Comparison of ENCODE assay signal across 8 mouse cellular contexts in genomic region chr3:146498989-146499388, GRCm38 (mm10). TPM values are rescaled to one million over a fixed set of nuclear protein-coding genes. Genes with fewer than 3 reads are reported as not detected.
DNase-seq lines count a peak whose midpoint lies in the region; ATAC-seq and TF ChIP-seq lines count a peak whose summit lies in the region.

No protein-coding gene starts in this region.

- peak overlapping the region; percentile 54 for H3K4me3 ChIP-seq in left cerebral cortex, adult 2 months
- peak overlapping the region; percentile 95 for H3K4me3 ChIP-seq in brown adipose tissue, adult 24 weeks (ENCODE audit: insufficient read depth, low read depth, low read length)
- peak overlapping the region; percentile 80 for H3K4me3 ChIP-seq in hindbrain, embryonic 16.5 days (ENCODE audit: low read length)
- peak overlapping the region; percentile 68 for H3K4me3 ChIP-seq in midbrain, postnatal 0 days (ENCODE audit: low read depth, low read length)

- ATAC-seq in hindbrain, embryonic 16.5 days, result no peak
- no peak for ATAC-seq in midbrain, postnatal 0 days (ENCODE audit: low FRiP score)

- H3K27ac ChIP-seq in left cerebral cortex, adult 2 months, result peak overlapping the region; percentile 73
- H3K27ac ChIP-seq in brown adipose tissue, adult 24 weeks (replicated peaks; ENCODE audit: low read depth, low read length), result peak overlapping the region; percentile 88
- peak overlapping the region; percentile 45 for H3K27ac ChIP-seq in hindbrain, embryonic 16.5 days (ENCODE audit: low read depth, low read length)
- H3K27ac ChIP-seq in midbrain, postnatal 0 days (ENCODE audit: low read depth, low read length), result peak overlapping the region; percentile 59

- H3K4me1 ChIP-seq in brown adipose tissue, adult 24 weeks (ENCODE audit: control insufficient read depth, insufficient read depth, insufficient read length, low read length), result peaks cover 10% of the 10 kb centered on the region
- H3K4me1 ChIP-seq in hindbrain, embryonic 16.5 days (ENCODE audit: control insufficient read depth, insufficient read depth, low read depth, low read length), result peaks cover 11% of the 10 kb centered on the region
- H3K4me1 ChIP-seq in midbrain, postnatal 0 days (ENCODE audit: insufficient read depth, low read length), result 0 out of 2 replicates have a peak, but pooled peaks cover 3% of the 10 kb centered on the region

- DNase-seq in left cerebral cortex, adult 2 months (ENCODE audit: extremely low spot score in 1 of 2, low spot score in 2 of 2), result no peak
- DNase-seq in left cerebral cortex, postnatal 14 days (ENCODE audit: low spot score in 2 of 2), result no peak
- DNase-seq in midbrain, postnatal 0 days (ENCODE audit: low spot score), result no peak
- DNase-seq in adrenal gland, adult (ENCODE audit: inconsistent age in 2 of 2, low spot score in 1 of 2), result no peak
- DNase-seq in left cerebral cortex, adult 18-20 months (ENCODE audit: low spot score in 2 of 2), result no peak
- no peak for DNase-seq in cerebellum, postnatal 14 days

- intact Hi-C loops in left cerebral cortex, adult 2 months (cut with DNase I), result no loop called here
- intact Hi-C loops in left cerebral cortex, postnatal 14 days (cut with DNase I), result no loop called here

- H3K9me3 ChIP-seq in hindbrain, embryonic 16.5 days (ENCODE audit: control insufficient read depth, low read length), result no peaks in the 10 kb centered on the region
- H3K9me3 ChIP-seq in midbrain, postnatal 0 days (ENCODE audit: low read length), result no peaks in the 10 kb centered on the region

- 5% methylated on average over 13 of the region's 13 CpGs for WGBS in hindbrain, embryonic 16.5 days
- WGBS in midbrain, postnatal 0 days, result 5% methylated on average over 13 of the region's 13 CpGs

- no peak for TF ChIP-seq CTCF in left cerebral cortex, adult 2 months (IDR thresholded peaks at IDR 0.05)
- TF ChIP-seq CTCF in midbrain, postnatal 0 days (IDR thresholded peaks at IDR 0.05), result no peak

- H3K4me2 ChIP-seq in hindbrain, embryonic 16.5 days (ENCODE audit: low read length), result peak overlapping the region; percentile 68
- peak overlapping the region; percentile 77 for H3K4me2 ChIP-seq in midbrain, postnatal 0 days (ENCODE audit: low read depth, low read length, poor library complexity, severe bottlenecking)

- peak overlapping the region; percentile 82 for H3K9ac ChIP-seq in hindbrain, embryonic 16.5 days (ENCODE audit: low read depth, low read length)
- H3K9ac ChIP-seq in midbrain, postnatal 0 days (replicated peaks; ENCODE audit: low read length, poor library complexity, severe bottlenecking), result peak overlapping the region; percentile 60; the same call in 1 of the 2 replicates

- no peaks in the 10 kb centered on the region for H3K36me3 ChIP-seq in hindbrain, embryonic 16.5 days (ENCODE audit: control insufficient read depth, insufficient read depth, low read length)
- H3K36me3 ChIP-seq in midbrain, postnatal 0 days (ENCODE audit: insufficient read depth, low read length), result no peaks in the 10 kb centered on the region

- H3K27me3 ChIP-seq in hindbrain, embryonic 16.5 days (replicated peaks; ENCODE audit: control insufficient read depth, insufficient read depth, low read length), result no peaks in the 10 kb centered on the region
- no peaks in the 10 kb centered on the region for H3K27me3 ChIP-seq in midbrain, postnatal 0 days (ENCODE audit: insufficient read depth, low read length)

RNA-seq across cellular contexts. Expression of gene Spata1, which starts 0.6 kb away (rescaled TPM):
- total RNA-seq in left cerebral cortex, adult 2 months (2021), result 1 to 10 TPM; 3.2 to 3.7 TPM
- 1 to 10 TPM; 5.0 to 5.5 TPM for total RNA-seq in left cerebral cortex, postnatal 14 days (2021)
- 3.4 and 6.4 TPM in 2 replicates for polyA plus RNA-seq in brown adipose tissue, adult 24 weeks (2012; ENCODE audit: insufficient read depth, insufficient read length, missing spikeins)
- 4.5 and 5.5 TPM in 2 replicates for polyA plus RNA-seq in hindbrain, embryonic 16.5 days (2015; fragmentation: Nextera tagmentation; extraction: Ambion mirVana)
- 0.71 and 2.4 TPM in 2 replicates for total RNA-seq in midbrain, postnatal 0 days (2014; rRNA removed)
- polyA plus RNA-seq in midbrain, postnatal 0 days (2015; fragmentation: Nextera tagmentation; extraction: Ambion mirVana), result 3.0 and 3.1 TPM in 2 replicates
- 1 to 10 TPM; 2.5 to 3.4 TPM for total RNA-seq in left cerebral cortex, adult 18-20 months (2021)

RNA-seq across cellular contexts. Expression of gene Gng5, which starts 0.6 kb away (rescaled TPM):
- total RNA-seq in left cerebral cortex, adult 2 months (2021), result 10 to 100 TPM; 41.1 to 46.3 TPM
- total RNA-seq in left cerebral cortex, postnatal 14 days (2021), result 10 to 100 TPM; 49.7 to 50.1 TPM
- 398 and 520 TPM in 2 replicates for polyA plus RNA-seq in brown adipose tissue, adult 24 weeks (2012; ENCODE audit: insufficient read depth, insufficient read length, missing spikeins)
- 340 and 347 TPM in 2 replicates for polyA plus RNA-seq in hindbrain, embryonic 16.5 days (2015; fragmentation: Nextera tagmentation; extraction: Ambion mirVana)
- 67.5 and 85.1 TPM in 2 replicates for total RNA-seq in midbrain, postnatal 0 days (2014; rRNA removed)
- polyA plus RNA-seq in midbrain, postnatal 0 days (2015; fragmentation: Nextera tagmentation; extraction: Ambion mirVana), result 244 and 247 TPM in 2 replicates
- total RNA-seq in left cerebral cortex, adult 18-20 months (2021), result 10 to 100 TPM; 48.4 to 49.5 TPM

RNA-seq across cellular contexts. Expression of gene Rpf1, which starts 22.2 kb away (rescaled TPM):
- 10 to 100 TPM; 16.9 to 20.7 TPM for total RNA-seq in left cerebral cortex, adult 2 months (2021)
- 10 to 100 TPM; 13.3 to 14.2 TPM for total RNA-seq in left cerebral cortex, postnatal 14 days (2021)
- 15.7 and 25.5 TPM in 2 replicates for polyA plus RNA-seq in brown adipose tissue, adult 24 weeks (2012; ENCODE audit: insufficient read depth, insufficient read length, missing spikeins)
- 31.5 and 32.5 TPM in 2 replicates for polyA plus RNA-seq in hindbrain, embryonic 16.5 days (2015; fragmentation: Nextera tagmentation; extraction: Ambion mirVana)
- 22.0 and 31.7 TPM in 2 replicates for total RNA-seq in midbrain, postnatal 0 days (2014; rRNA removed)
- polyA plus RNA-seq in midbrain, postnatal 0 days (2015; fragmentation: Nextera tagmentation; extraction: Ambion mirVana), result 24.7 and 26.2 TPM in 2 replicates
- total RNA-seq in left cerebral cortex, adult 18-20 months (2021), result 10 to 100 TPM; 16.4 to 16.7 TPM

RNA-seq across cellular contexts. Expression of gene Ctbs, which starts 49.4 kb away (rescaled TPM):
- total RNA-seq in left cerebral cortex, adult 2 months (2021), result 1 to 10 TPM; 7.1 to 8.1 TPM
- 1 to 10 TPM; 6.3 to 7.2 TPM for total RNA-seq in left cerebral cortex, postnatal 14 days (2021)
- 4.9 and 5.0 TPM in 2 replicates for polyA plus RNA-seq in brown adipose tissue, adult 24 weeks (2012; ENCODE audit: insufficient read depth, insufficient read length, missing spikeins)
- 5.0 and 5.7 TPM in 2 replicates for polyA plus RNA-seq in hindbrain, embryonic 16.5 days (2015; fragmentation: Nextera tagmentation; extraction: Ambion mirVana)
- 6.3 and 6.7 TPM in 2 replicates for total RNA-seq in midbrain, postnatal 0 days (2014; rRNA removed)
- 4.3 and 4.7 TPM in 2 replicates for polyA plus RNA-seq in midbrain, postnatal 0 days (2015; fragmentation: Nextera tagmentation; extraction: Ambion mirVana)
- 1 to 10 TPM; 6.5 to 7.5 TPM for total RNA-seq in left cerebral cortex, adult 18-20 months (2021)
